Mouse (Mus musculus) kidney, embryonic 16.5 days (tissue): ENCODE results near the gene Olfr1124. TPM values are rescaled to one million over a fixed set of nuclear protein-coding genes. Genes with fewer than 3 reads are reported as not detected.
"Not testable (repeated sequence)": the region's sequence is repeated elsewhere in the genome, so short reads cannot be mapped to it uniquely, and the experiment has no call there.

Experiments used
- ATAC-seq: fragments of 200-750 bp; cut with Nextera tagmentation; 2 replicates; pipeline ENCODE4 v1.8.0; 2017; ENCODE audit warnings: moderate TSS enrichment; ENCODE audit not compliant: low FRiP score, low TSS enrichment
- H3K27ac ChIP-seq: fragments of 300-500 bp; sonication (generic); 2 replicates; pipeline ENCODE4 v1.5.1; 2014; ENCODE audit warnings: low read length
- H3K27me3 ChIP-seq: fragments of 300-500 bp; sonication (generic); 2 replicates; pipeline ENCODE4 v1.6.1; 2014; ENCODE audit warnings: low read length, control low read depth, mixed read lengths; ENCODE audit not compliant: insufficient read depth
- H3K36me3 ChIP-seq: fragments of 300-500 bp; sonication (generic); 2 replicates; pipeline ENCODE4 v1.6.1; 2014; ENCODE audit warnings: low read length, control low read depth, mixed read lengths; ENCODE audit not compliant: insufficient read depth
- H3K4me1 ChIP-seq: fragments of 300-500 bp; sonication (generic); 2 replicates; pipeline ENCODE4 v1.6.1; 2014; ENCODE audit warnings: low read length, control low read depth, mixed read lengths; ENCODE audit not compliant: insufficient read depth
- H3K4me2 ChIP-seq: fragments of 300-500 bp; sonication (generic); replicated peaks from 2 replicates; pipeline ENCODE4 v1.6.1; 2014; ENCODE audit warnings: low read depth, low read length
- H3K4me3 ChIP-seq: fragments of 300-500 bp; sonication (generic); 2 replicates; pipeline ENCODE4 v1.5.1; 2014; ENCODE audit warnings: mild to moderate bottlenecking, low read length
- H3K9ac ChIP-seq: fragments of 300-500 bp; sonication (generic); replicated peaks from 2 replicates; pipeline ENCODE4 v1.6.1; 2014; ENCODE audit warnings: low read length
- H3K9me3 ChIP-seq: fragments of 300-500 bp; sonication (generic); 2 replicates; pipeline ENCODE4 v1.6.1; 2016; ENCODE audit warnings: low read length, control low read depth
- WGBS: fragments of 180-500 bp; shearing (Covaris S2); extraction: QIAGEN DNeasy Blood & Tissue Kit; methylation state at CpG from one replicate; pipeline ENCODE4 v1.1.7; 2014; 5-methylcytosine and 5-hydroxymethylcytosine counted together
- polyA plus RNA-seq: library from polyadenylated mRNA; unstranded; fragments of >200 nt; fragmentation: Nextera tagmentation; extraction: Ambion mirVana; gene quantifications from 2 replicates; pipeline ENCODE4 v1.2.1, GENCODE M21; 2015

Olfr1124 gene
- polyA plus RNA-seq, result 0.09 TPM in 1 of 2 replicates, not detected in the other

DNA sequence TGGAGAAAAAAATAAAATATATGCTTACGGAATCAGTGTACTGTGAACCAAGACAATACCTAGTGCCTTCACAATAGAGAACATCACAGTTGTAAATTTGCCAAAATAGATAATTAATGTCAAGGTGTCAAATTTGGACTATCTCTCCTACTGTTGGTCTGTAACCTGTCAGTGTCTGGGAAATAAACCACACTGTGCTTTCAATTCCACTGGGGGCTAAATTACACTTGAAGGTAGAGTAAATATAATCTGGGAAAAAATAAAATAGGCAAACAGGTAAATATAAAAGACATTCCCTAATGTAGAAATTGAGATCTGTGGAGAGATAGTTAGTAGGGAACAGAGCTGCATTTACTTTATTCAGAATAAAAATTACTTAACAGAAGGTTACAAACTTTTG, at the start of gene Olfr1124:
Gene Olfr1124 (plus strand): TSS at position 301 of the 400 bp plus-strand sequence.
- H3K4me3 ChIP-seq, result no peak within 1 kb of the TSS
- H3K4me1 ChIP-seq, result no peaks in the 10 kb centered on the region
- 92% methylated on average over 1 of the region's 1 CpGs for WGBS
- no peaks in the 10 kb centered on the region for H3K27me3 ChIP-seq
- H3K9ac ChIP-seq, result no peak within 1 kb of the TSS
- ATAC-seq, result no peak
- H3K4me2 ChIP-seq, result no peak within 1 kb of the TSS
- no peaks in the 10 kb centered on the region for H3K36me3 ChIP-seq
- H3K9me3 ChIP-seq, result no peaks in the 10 kb centered on the region
- no peak within 1 kb of the TSS for H3K27ac ChIP-seq

DNA sequence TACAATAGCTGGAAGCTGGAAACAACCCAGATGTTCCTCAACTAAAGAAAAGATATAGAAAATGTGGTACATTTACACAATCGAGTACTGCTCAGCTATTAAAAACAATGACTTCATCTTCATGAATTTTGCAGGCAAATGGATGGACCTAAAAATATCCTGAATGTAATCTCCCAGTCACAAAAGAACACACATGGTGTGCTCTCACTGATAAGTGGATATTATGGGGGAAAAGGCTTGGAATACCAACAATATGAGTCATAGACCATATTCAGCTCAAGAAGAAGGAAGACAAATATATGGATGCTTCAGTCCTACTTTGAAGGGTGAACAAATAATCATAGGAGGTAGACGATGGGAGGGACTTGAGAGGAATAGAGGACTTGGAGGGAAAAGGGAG, 46.1 kb upstream of the Olfr1124 start:
- Histone ChIP-seq H3K4me3 (no peak overlapping the region), H3K9me3 (no peaks in the 10 kb centered on the region), H3K4me2 (no peak overlapping the region), H3K27ac (no peak overlapping the region), H3K36me3 (no peaks in the 10 kb centered on the region), H3K27me3 (no peaks in the 10 kb centered on the region), H3K4me1 (no peaks in the 10 kb centered on the region), H3K9ac (no peak overlapping the region)
- ATAC-seq, result no peak
- WGBS, result 73% methylated on average over 2 of the region's 2 CpGs

DNA sequence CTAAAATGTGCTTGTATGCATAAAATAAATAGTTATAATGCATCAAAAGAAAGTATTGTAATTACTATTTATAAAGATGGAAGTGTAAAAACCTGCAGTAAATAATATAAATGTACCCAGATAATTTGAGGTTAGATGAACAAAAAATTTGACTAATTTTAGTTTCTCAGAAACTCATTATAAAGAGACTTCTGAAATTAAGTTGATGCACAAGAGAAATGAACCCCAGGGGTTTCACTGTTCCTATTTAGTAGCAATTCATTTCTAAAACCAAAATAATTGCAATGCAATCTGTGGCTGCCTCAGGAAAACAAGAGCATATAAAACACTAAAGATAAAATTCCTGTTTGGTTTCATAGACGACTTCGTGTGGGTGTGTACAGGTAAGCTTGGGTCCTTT, 44.5 kb upstream of the Olfr1124 start, which contains the start of gene Olfr1122:
Gene Olfr1122 (plus strand): TSS at position 301 of the 400 bp plus-strand sequence.
- ATAC-seq, result no peak
- Histone ChIP-seq H3K36me3 (no peaks in the 10 kb centered on the region), H3K4me3 (no peak within 1 kb of the TSS), H3K4me2 (no peak within 1 kb of the TSS), H3K27me3 (no peaks in the 10 kb centered on the region), H3K9me3 (no peaks in the 10 kb centered on the region), H3K27ac (no peak within 1 kb of the TSS), H3K4me1 (no peaks in the 10 kb centered on the region), H3K9ac (no peak within 1 kb of the TSS)
- WGBS, result 81% methylated on average over 2 of the region's 2 CpGs

DNA sequence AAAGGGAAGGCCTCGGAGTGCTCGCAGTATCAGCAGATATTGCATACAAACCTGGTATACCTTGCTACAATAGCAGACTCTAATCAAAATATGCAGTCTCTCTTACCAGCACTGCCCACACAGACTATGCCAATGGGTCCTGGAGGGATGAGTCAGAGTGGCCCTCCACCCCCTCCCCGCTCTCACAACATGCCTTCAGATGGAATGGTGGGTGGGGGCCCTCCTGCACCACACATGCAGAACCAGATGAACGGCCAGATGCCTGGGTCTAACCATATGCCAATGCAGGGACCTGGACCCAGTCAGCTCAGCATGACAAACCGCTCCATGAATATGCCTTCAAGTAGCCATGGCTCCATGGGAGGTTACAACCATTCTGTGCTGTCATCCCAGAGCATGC, 36.5 kb upstream of the Olfr1124 start:
- 0 out of 2 replicates have a peak, but pooled peaks have one; percentile 31 for ATAC-seq
- H3K4me1 ChIP-seq, H3K9ac ChIP-seq, H3K9me3 ChIP-seq, H3K36me3 ChIP-seq, H3K4me2 ChIP-seq, H3K27ac ChIP-seq, H3K4me3 ChIP-seq, H3K27me3 ChIP-seq: not testable (repeated sequence)
- 92% methylated on average over 5 of the region's 5 CpGs for WGBS

DNA sequence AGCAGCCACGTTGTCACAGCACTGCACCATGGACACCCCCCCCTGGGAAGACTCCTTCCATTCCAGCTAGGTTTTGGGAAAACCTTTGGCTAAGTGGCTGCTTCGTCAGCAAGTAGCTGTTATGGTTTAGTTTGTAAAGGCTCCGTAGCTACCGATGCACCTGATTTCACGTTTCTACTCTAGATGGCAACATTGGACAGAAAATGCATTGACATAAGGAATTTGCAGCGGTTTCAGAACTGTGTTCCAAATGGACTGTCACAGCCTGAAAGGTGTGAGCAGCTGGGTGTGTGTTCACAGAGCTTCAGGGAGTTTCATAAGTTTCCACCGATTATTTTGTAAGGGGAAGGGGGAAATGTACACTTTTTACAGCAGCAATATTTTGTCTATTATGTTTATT, 35.4 kb upstream of the Olfr1124 start:
- H3K36me3 ChIP-seq, H3K9ac ChIP-seq, H3K4me2 ChIP-seq, H3K4me1 ChIP-seq, H3K27me3 ChIP-seq, ATAC-seq, H3K9me3 ChIP-seq, H3K27ac ChIP-seq, H3K4me3 ChIP-seq: not testable (repeated sequence)
- WGBS, result 86% methylated on average over 7 of the region's 7 CpGs

DNA sequence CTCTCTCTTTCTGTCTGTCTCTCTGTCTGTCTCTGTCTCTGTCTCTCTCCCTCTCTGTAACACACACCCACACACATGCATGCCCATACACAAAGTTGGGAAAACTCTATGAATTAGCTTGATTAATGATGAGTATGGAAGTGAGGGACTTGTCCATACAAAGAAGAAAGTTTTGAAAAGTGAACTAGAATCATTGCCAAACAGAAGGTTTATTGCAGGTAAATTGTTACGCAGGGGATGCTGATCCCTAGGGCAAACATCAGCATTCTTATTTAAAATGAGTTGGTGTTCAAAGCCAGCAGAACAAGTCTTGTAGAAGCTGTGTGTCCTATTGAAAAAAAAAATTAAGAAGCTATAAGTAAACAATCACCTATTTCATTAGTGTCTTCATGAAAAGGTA, 13.7 kb upstream of the Olfr1124 start, which contains the start of gene Olfr1123:
Gene Olfr1123 (plus strand): TSS at position 301 of the 400 bp plus-strand sequence.
- Histone ChIP-seq H3K4me2 (no peak within 1 kb of the TSS), H3K9ac (no peak within 1 kb of the TSS), H3K36me3 (no peaks in the 10 kb centered on the region), H3K9me3 (no peaks in the 10 kb centered on the region), H3K4me3 (no peak within 1 kb of the TSS), H3K4me1 (no peaks in the 10 kb centered on the region), H3K27ac (no peak within 1 kb of the TSS), H3K27me3 (no peaks in the 10 kb centered on the region)
- WGBS, result 79% methylated on average over 1 of the region's 1 CpGs
- no peak for ATAC-seq

DNA sequence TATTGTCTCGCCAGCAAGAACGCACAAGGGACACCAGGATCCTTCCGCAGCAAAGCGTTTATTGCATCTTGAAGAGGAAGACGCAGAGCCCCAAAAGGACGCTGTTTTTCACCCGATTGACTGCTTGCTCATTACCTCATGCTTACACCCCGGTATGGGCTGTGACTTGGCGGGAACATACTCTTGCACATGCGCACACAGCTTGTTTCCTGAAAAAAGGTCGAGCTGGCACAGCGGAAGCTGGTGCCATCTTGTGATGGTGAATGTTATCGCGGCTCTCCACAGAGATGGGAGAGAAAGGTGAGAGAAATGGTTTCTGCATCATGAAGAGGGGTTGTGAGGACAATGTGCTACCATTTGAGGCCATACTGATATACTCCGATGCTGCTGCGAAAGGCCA, 7.7 kb downstream of the Olfr1124 start:
- H3K36me3 ChIP-seq, result no peaks in the 10 kb centered on the region
- H3K4me2 ChIP-seq, result no peak overlapping the region
- 88% methylated on average over 16 of the region's 16 CpGs for WGBS
- H3K27ac ChIP-seq, result no peak overlapping the region
- H3K4me3 ChIP-seq, result no peak overlapping the region
- no peak overlapping the region for H3K9ac ChIP-seq
- no peaks in the 10 kb centered on the region for H3K27me3 ChIP-seq
- H3K9me3 ChIP-seq, result no peaks in the 10 kb centered on the region
- no peaks in the 10 kb centered on the region for H3K4me1 ChIP-seq
- no peak for ATAC-seq

DNA sequence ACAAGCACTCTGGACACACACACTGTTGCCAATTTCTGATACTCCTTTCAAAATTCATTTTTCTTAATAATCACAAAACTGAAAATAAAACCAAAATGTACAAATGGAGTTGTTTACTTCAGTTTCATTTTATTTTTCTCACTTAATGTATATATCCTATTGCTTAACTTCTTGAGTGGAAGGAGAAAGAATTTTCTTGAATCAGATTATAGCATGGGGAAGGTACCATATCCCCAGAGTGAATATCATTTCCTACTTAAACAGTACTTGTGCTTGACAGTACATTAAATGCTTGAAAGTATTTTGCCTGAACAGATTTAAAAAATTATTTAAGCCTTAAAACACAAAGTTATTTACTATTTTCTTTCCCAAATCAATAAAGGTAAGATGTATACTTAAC, 23.6 kb downstream of the Olfr1124 start, which contains the start of gene Olfr1126:
Gene Olfr1126 (plus strand): TSS at position 301 of the 400 bp plus-strand sequence.
- Histone ChIP-seq H3K9me3 (no peaks in the 10 kb centered on the region), H3K4me3 (no peak within 1 kb of the TSS), H3K9ac (no peak within 1 kb of the TSS), H3K4me1 (no peaks in the 10 kb centered on the region), H3K27me3 (no peaks in the 10 kb centered on the region), H3K4me2 (no peak within 1 kb of the TSS), H3K27ac (no peak within 1 kb of the TSS), H3K36me3 (no peaks in the 10 kb centered on the region)
- ATAC-seq, result no peak

DNA sequence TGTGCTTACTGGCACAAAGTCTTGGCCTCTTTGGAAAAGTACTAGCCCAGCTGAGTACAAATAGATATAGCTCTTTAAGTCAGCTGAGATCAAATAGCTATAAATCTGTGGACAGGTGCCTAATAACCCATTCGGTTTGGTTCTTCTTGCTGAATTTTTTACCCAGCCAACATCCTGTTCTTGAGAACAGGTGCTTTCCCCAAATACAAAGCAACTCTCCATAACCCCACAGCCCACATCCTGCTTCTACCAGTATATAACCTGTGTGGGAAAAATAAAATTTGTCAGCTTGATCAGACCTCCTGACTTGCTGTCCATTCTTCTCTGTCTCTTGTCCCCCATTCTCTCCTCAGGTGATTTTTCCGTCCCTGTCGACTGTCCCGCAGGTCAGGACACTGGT, 31.7 kb downstream of the Olfr1124 start:
- Histone ChIP-seq H3K4me3 (no peak overlapping the region), H3K9ac (no peak overlapping the region)
- 93% methylated on average over 4 of the region's 4 CpGs for WGBS

DNA sequence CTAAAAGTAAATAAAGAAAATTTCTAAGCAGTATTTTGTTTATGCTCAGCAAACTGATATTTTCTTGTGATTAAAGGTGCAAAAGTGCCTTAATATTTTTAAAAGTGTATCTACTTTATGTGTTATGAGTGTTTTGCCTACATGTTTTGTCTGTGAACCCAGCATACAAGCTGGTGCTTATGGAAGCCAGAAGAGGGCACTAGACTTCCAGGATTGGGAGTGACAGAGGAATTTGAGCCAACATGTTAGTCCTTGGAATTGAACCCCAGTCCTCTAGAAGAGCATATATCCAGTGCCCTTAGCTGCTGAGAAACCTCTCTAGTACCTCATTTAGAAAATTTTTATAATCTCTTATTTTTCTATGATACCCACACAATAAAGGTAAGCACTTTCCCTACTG, 50.1 kb downstream of the Olfr1124 start:
- ATAC-seq, result no peak
- H3K9ac ChIP-seq, result no peak overlapping the region
- H3K4me1 ChIP-seq, result no peaks in the 10 kb centered on the region
- H3K27ac ChIP-seq, result no peak overlapping the region
- no peaks in the 10 kb centered on the region for H3K36me3 ChIP-seq
- no peak overlapping the region for H3K4me3 ChIP-seq
- H3K4me2 ChIP-seq, result no peak overlapping the region
- no peaks in the 10 kb centered on the region for H3K27me3 ChIP-seq
- no peaks in the 10 kb centered on the region for H3K9me3 ChIP-seq

More for the DNA sequence above, 31.7 kb downstream of the Olfr1124 start:
- Histone ChIP-seq H3K9me3 (no peaks in the 10 kb centered on the region), H3K27ac (no peak overlapping the region), H3K4me2 (no peak overlapping the region), H3K4me1 (no peaks in the 10 kb centered on the region), H3K36me3 (no peaks in the 10 kb centered on the region), H3K27me3 (no peaks in the 10 kb centered on the region)
- ATAC-seq, result no peak
